Mouse (Mus musculus) forebrain, embryonic 11.5 days (tissue): ENCODE measurements at regions not wholly inside any gene's neighbourhood (a gene's known extent, or its start where the extent isn't known, plus 50 kb on each side); places are given as distances from the start of the nearest gene placed in this dataset.
A peak's percentile ranks its signal among the peaks of the same experiment; 100 is the strongest.

Experiments used
- ATAC-seq: fragments of 200-750 bp; cut with Nextera tagmentation; replicated peaks from 2 replicates; pipeline ENCODE4 v1.8.0; 2017; ENCODE audit warnings: moderate TSS enrichment; ENCODE audit not compliant: low FRiP score
- DNase-seq: peaks from one replicate; pipeline ENCODE4 v3.0.0-alpha.2; 2017; ENCODE audit warnings: low spot score
- H3K27ac ChIP-seq: fragments of 300-500 bp; sonication (generic); 2 replicates; pipeline ENCODE4 v1.5.1; 2014; ENCODE audit warnings: low read depth, low read length
- H3K27me3 ChIP-seq: fragments of 300-500 bp; sonication (generic); 2 replicates; pipeline ENCODE4 v1.6.1; 2014; ENCODE audit warnings: mild to moderate bottlenecking, low read length, mixed read lengths; ENCODE audit not compliant: control insufficient read depth, insufficient read depth
- H3K36me3 ChIP-seq: fragments of 300-500 bp; sonication (generic); 2 replicates; pipeline ENCODE4 v1.6.1; 2014; ENCODE audit warnings: mild to moderate bottlenecking, low read length, moderate library complexity, mixed read lengths; ENCODE audit not compliant: control insufficient read depth, insufficient read depth
- H3K4me1 ChIP-seq: fragments of 300-500 bp; sonication (generic); replicated peaks from 2 replicates; pipeline ENCODE4 v1.6.1; 2014; ENCODE audit warnings: low read length, mixed read lengths; ENCODE audit not compliant: control insufficient read depth, insufficient read depth
- H3K4me2 ChIP-seq: fragments of 300-500 bp; sonication (generic); 2 replicates; pipeline ENCODE4 v1.6.1; 2014; ENCODE audit warnings: low read depth, mild to moderate bottlenecking, low read length, moderate library complexity, mixed read lengths; ENCODE audit not compliant: severe bottlenecking
- H3K4me3 ChIP-seq: fragments of 300-500 bp; sonication (generic); 2 replicates; pipeline ENCODE4 v1.5.1; 2014; ENCODE audit warnings: low read depth, low read length
- H3K9ac ChIP-seq: fragments of 300-500 bp; sonication (generic); 2 replicates; pipeline ENCODE4 v1.6.1; 2014; ENCODE audit warnings: low read length
- H3K9me3 ChIP-seq: fragments of 300-500 bp; sonication (generic); 2 replicates; pipeline ENCODE4 v1.6.1; 2016; ENCODE audit warnings: low read length, mixed read lengths; ENCODE audit not compliant: control insufficient read depth
- WGBS: fragments of 180-500 bp; shearing (Covaris S2); extraction: QIAGEN DNeasy Blood & Tissue Kit; methylation state at CpG from one replicate; pipeline ENCODE4 v1.1.7; 2014; 5-methylcytosine and 5-hydroxymethylcytosine counted together

- Histone ChIP-seq H3K9me3 (no peaks in the 10 kb centered on the region), H3K9ac (no peak overlapping the region), H3K36me3 (no peaks in the 10 kb centered on the region), H3K27ac (no peak overlapping the region), H3K27me3 (no peaks in the 10 kb centered on the region), H3K4me1 (no peaks in the 10 kb centered on the region), H3K4me2 (no peak overlapping the region), H3K4me3 (no peak overlapping the region)
- DNase-seq (no peak), ATAC-seq (peak; percentile 72)
- 86% methylated on average over 4 of the region's 4 CpGs for WGBS
Measured at GRCm38 (mm10) chr2:101473116-101473485, 151.4 kb upstream of the Rag2 start.

- no peaks in the 10 kb centered on the region for H3K36me3 ChIP-seq
- H3K9me3 ChIP-seq: no peaks in the 10 kb centered on the region
- DNase-seq (no peak), ATAC-seq (no peak)
- no peak overlapping the region for H3K27ac ChIP-seq
- no peaks in the 10 kb centered on the region for H3K4me1 ChIP-seq
- WGBS: 75% methylated on average over 2 of the region's 2 CpGs
- H3K9ac ChIP-seq: no peak overlapping the region
- H3K4me2 ChIP-seq: no peak overlapping the region
- no peak overlapping the region for H3K4me3 ChIP-seq
- H3K27me3 ChIP-seq: no peaks in the 10 kb centered on the region
Measured at GRCm38 (mm10) chr2:101476862-101477261, 147.7 kb upstream of the Rag2 start.

GRCm38 (mm10) chr2:101490207-101490606 lies 134.3 kb upstream of the Rag2 start:
- 98% methylated on average over 2 of the region's 2 CpGs for WGBS
- H3K4me3 ChIP-seq: no peak overlapping the region
- H3K9me3 ChIP-seq: no peaks in the 10 kb centered on the region
- DNase-seq (no peak), ATAC-seq (no peak)
- H3K27me3 ChIP-seq: no peaks in the 10 kb centered on the region
- H3K4me1 ChIP-seq: no peaks in the 10 kb centered on the region
- no peak overlapping the region for H3K27ac ChIP-seq
- H3K36me3 ChIP-seq: no peaks in the 10 kb centered on the region
- no peak overlapping the region for H3K4me2 ChIP-seq
- H3K9ac ChIP-seq: no peak overlapping the region

- ATAC-seq (no peak), DNase-seq (no peak)
- Histone ChIP-seq H3K27me3 (no peaks in the 10 kb centered on the region), H3K27ac (no peak overlapping the region), H3K4me1 (no peaks in the 10 kb centered on the region), H3K9me3 (no peaks in the 10 kb centered on the region), H3K4me2 (no peak overlapping the region), H3K4me3 (no peak overlapping the region), H3K36me3 (no peaks in the 10 kb centered on the region), H3K9ac (no peak overlapping the region)
- WGBS: 84% methylated on average over 3 of the region's 3 CpGs
Measured at GRCm38 (mm10) chr2:101491762-101492161, 132.8 kb upstream of the Rag2 start.

GRCm38 (mm10) chr2:101508116-101508515 lies 116.4 kb upstream of the Rag2 start:
- H3K9me3 ChIP-seq: no peaks in the 10 kb centered on the region
- DNase-seq: no peak
- no peak overlapping the region for H3K4me3 ChIP-seq
- H3K36me3 ChIP-seq: no peaks in the 10 kb centered on the region
- no peak overlapping the region for H3K4me2 ChIP-seq
- no peak overlapping the region for H3K9ac ChIP-seq
- no peaks in the 10 kb centered on the region for H3K27me3 ChIP-seq
- no peak for ATAC-seq
- H3K4me1 ChIP-seq: no peaks in the 10 kb centered on the region
- no peak overlapping the region for H3K27ac ChIP-seq
